Mouse (Mus musculus) ES-E14 (cell line): ENCODE results near the gene Map2k2. TPM values are rescaled to one million over a fixed set of nuclear protein-coding genes. Genes with fewer than 3 reads are reported as not detected.

ENCODE experiments used
- DNase-seq: peaks from one replicate; pipeline ENCODE4 v3.0.0-alpha.2; 2013; ENCODE audit warnings: low read depth, low spot score
- H3K27ac ChIP-seq: 2 replicates; pipeline ENCODE4 v1.5.1; 2012; ENCODE audit warnings: low read depth, mild to moderate bottlenecking, low read length, moderate library complexity, mixed read lengths; ENCODE audit not compliant: poor library complexity, insufficient read depth, severe bottlenecking
- H3K36me3 ChIP-seq: 2 replicates; pipeline ENCODE4 v1.6.1; 2012; ENCODE audit warnings: mild to moderate bottlenecking, low read length, moderate library complexity, mixed read lengths; ENCODE audit not compliant: control insufficient read depth, poor library complexity, insufficient read depth, severe bottlenecking
- H3K4me1 ChIP-seq, 2 experiments: fragments of 150-350 bp in 1 of 2; sonication (generic) in 1 of 2; 2 replicates each; pipeline ENCODE4 v1.6.1; 2012; ENCODE audit warnings: low read length in 2 of 2, mild to moderate bottlenecking in 1 of 2, mixed read lengths in 1 of 2; ENCODE audit not compliant: control insufficient read depth in 2 of 2, insufficient read depth in 2 of 2, poor library complexity in 1 of 2
- H3K4me3 ChIP-seq, 2 experiments: fragments of 150-350 bp in 1 of 2; sonication (generic) in 1 of 2; 2 replicates each; pipeline ENCODE4 v1.5.1; 2012; ENCODE audit warnings: low read length in 2 of 2, low read depth in 1 of 2, mild to moderate bottlenecking in 1 of 2, mixed read lengths in 1 of 2; ENCODE audit not compliant: insufficient read depth in 1 of 2, poor library complexity in 1 of 2, severe bottlenecking in 1 of 2
- H3K9ac ChIP-seq: 2 replicates; pipeline ENCODE4 v1.6.1; 2012; ENCODE audit warnings: low read depth, mild to moderate bottlenecking, low read length, mixed read lengths; ENCODE audit not compliant: poor library complexity, insufficient read depth, severe bottlenecking
- H3K9me3 ChIP-seq: fragments of 150-350 bp; sonication (generic); 2 replicates; pipeline ENCODE4 v1.6.1; 2012; ENCODE audit warnings: low read depth, mild to moderate bottlenecking, low read length; ENCODE audit not compliant: control insufficient read depth, insufficient read depth
- CHD2 ChIP-seq: IDR thresholded peaks from 2 replicates; pipeline ENCODE4 v1.6.1; 2014; ENCODE audit warnings: mild to moderate bottlenecking, low read depth, low read length, inconsistent platforms
- HCFC1 ChIP-seq: IDR thresholded peaks from 2 replicates; pipeline ENCODE4 v1.6.1; 2012; ENCODE audit warnings: low read length, inconsistent platforms, borderline replicate concordance; ENCODE audit not compliant: insufficient read depth
- MAFK ChIP-seq: IDR thresholded peaks from 2 replicates; pipeline ENCODE4 v1.6.1; 2014; ENCODE audit warnings: mild to moderate bottlenecking, low read depth, low read length, inconsistent platforms; ENCODE audit not compliant: insufficient read depth
- ZC3H11A ChIP-seq: IDR thresholded peaks from 2 replicates; pipeline ENCODE4 v1.6.1; 2012; ENCODE audit warnings: low read depth, mild to moderate bottlenecking, inconsistent platforms, low read length, borderline replicate concordance
- ZNF384 ChIP-seq: IDR thresholded peaks from 2 replicates; pipeline ENCODE4 v1.6.1; 2012; ENCODE audit warnings: low read depth, low read length, inconsistent platforms
- in situ Hi-C, 2 experiments: fragments of 600-800 bp; cut with MboI; formaldehyde crosslinking; loops; one replicate each; pipeline ENCODE4 v1.15.1; 2025; ENCODE audit warnings: low sequenced_read_pairs in 2 of 2, inconsistent platforms in 1 of 2; ENCODE audit not compliant: unreplicated experiment in 2 of 2
- total RNA-seq: library from RNA; depleted of rRNA; stranded (reverse); fragments of 300-350 nt; gene quantifications from 2 replicates; pipeline ENCODE4 v1.2.3, GENCODE M21; 2012

Map2k2 gene
- total RNA-seq, 1 experiment: 115 TPM

GRCm38 (mm10) chr10:81080008-81080655 lies 25.6 kb upstream of the Map2k2 start:
- in situ Hi-C loops: no loop called here
- H3K36me3 ChIP-seq: peaks cover 68% of the 10 kb centered on the region
- no peak overlapping the region for H3K4me3 ChIP-seq
- peaks cover 0 to 9% of the 10 kb centered on the region in 2 experiments; a peak in 3 of 4 replicates for H3K4me1 ChIP-seq
- TF ChIP-seq ZNF384 (no peak), MAFK (no peak), HCFC1 (no peak), CHD2 (no peak)
- H3K9ac ChIP-seq: no peak overlapping the region
- DNase-seq: no peak
- no peak overlapping the region for H3K27ac ChIP-seq
- no peaks in the 10 kb centered on the region for H3K9me3 ChIP-seq

DNA sequence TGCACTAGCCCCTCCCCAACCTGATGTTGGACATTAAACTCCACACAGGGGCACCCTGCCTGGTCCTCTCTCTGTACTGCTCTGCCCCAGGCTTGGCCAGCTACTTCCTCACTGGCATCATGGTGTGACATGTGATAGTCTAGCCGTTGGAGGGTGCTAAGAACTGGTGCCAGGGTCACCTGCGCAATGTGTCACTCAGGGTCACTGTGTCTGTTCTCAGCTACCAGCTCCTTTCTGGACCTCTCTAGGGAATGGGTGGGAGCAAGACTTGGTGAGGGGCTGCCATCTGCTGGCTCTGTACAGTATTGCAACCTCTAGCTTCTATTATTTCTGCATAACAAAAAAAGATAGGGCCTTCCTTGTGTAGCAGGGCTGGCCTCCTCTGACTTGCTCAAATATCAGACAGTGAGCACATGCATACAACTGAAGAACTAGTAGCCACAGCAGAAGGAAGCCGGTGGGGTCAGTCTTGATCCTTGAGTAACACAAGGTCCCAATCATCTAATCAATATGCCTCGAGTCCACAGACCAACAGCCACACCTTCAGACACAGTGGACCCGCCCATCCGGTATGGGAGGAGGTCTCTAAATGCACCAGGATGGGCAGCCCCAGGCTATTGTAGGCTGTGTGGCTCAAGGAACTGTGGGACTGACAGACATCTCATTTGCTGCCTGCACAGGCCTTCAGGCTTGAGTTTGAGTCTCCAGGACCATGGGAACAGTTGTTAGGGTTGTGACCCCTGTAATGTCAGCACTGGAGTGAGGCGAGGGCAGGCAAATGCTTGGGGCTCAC lies 23.4 kb upstream of the Map2k2 start:
- Histone ChIP-seq H3K4me3 (no peak overlapping the region), H3K36me3 (peaks cover 51% of the 10 kb centered on the region), H3K9me3 (no peaks in the 10 kb centered on the region), H3K9ac (peak overlapping the region; percentile 39; the same call in 1 of the 2 replicates), H3K27ac (peak overlapping the region; percentile 73; the same call in 1 of the 2 replicates), H3K4me1 (peaks cover 0 to 9% of the 10 kb centered on the region in 2 experiments; a peak in 3 of 4 replicates)
- TF ChIP-seq ZC3H11A (0 out of 2 replicates have a peak, but pooled peaks have one; percentile 14), CHD2 (no peak), HCFC1 (no peak), ZNF384 (no peak), MAFK (no peak)
- peak; percentile 90 for DNase-seq
- in situ Hi-C loops: no loop called here

DNA sequence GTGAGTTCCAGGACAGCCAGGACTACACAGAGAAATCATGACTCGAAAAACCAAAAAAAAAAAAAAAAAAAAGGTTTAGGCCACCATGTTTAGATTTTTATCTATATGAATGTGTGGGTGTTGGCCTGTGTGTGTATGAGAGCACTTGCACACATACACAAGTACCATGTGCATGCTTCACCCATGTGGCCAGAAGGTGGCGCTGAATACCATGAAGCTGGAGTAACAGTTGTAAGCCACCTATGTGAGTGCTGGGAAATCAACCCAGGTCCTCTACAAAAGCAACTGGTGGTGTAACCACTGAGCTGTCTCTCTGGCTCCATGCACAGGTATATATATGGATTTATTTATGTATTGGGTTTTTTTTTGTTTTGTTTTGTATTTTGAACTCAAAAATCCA lies 18.7 kb upstream of the Map2k2 start:
- no peak overlapping the region for H3K4me3 ChIP-seq
- H3K27ac ChIP-seq: no peak overlapping the region
- H3K9ac ChIP-seq: no peak overlapping the region
- peaks cover 5% of the 10 kb centered on the region for H3K36me3 ChIP-seq
- peaks cover 0 to 8% of the 10 kb centered on the region in 2 experiments; a peak in 3 of 4 replicates for H3K4me1 ChIP-seq
- DNase-seq: peak; percentile 59
- no peaks in the 10 kb centered on the region for H3K9me3 ChIP-seq
- TF ChIP-seq MAFK: no peak
- no peak for TF ChIP-seq CHD2
- no peak for TF ChIP-seq HCFC1
- TF ChIP-seq ZC3H11A: no peak
- TF ChIP-seq ZNF384: no peak
- in situ Hi-C loops: no loop called here

- no peak for DNase-seq
- in situ Hi-C loops: no loop called here
- no peak overlapping the region for H3K27ac ChIP-seq
- no peak overlapping the region for H3K4me3 ChIP-seq
- H3K9me3 ChIP-seq: no peaks in the 10 kb centered on the region
- H3K36me3 ChIP-seq: no peaks in the 10 kb centered on the region
- TF ChIP-seq HCFC1 (no peak), ZC3H11A (no peak), CHD2 (no peak), MAFK (no peak), ZNF384 (no peak)
- H3K4me1 ChIP-seq: peaks cover 0 to 8% of the 10 kb centered on the region in 2 experiments; a peak in 1 of 4 replicates
- no peak overlapping the region for H3K9ac ChIP-seq
These were observed 16.5 kb upstream of the Map2k2 start for GRCm38 (mm10) chr10:81089216-81089615.
